Mouse (Mus musculus) embryo, embryonic 9.5 days (tissue): ENCODE measurements around the gene Fbxl17.
A peak's percentile ranks its signal among the peaks of the same experiment; 100 is the strongest.

Source experiments
- DNase-seq: peaks from one replicate; pipeline ENCODE4 v3.0.0-alpha.2; 2017; ENCODE audit errors: extremely low spot score

Fbxl17 gene

DNA sequence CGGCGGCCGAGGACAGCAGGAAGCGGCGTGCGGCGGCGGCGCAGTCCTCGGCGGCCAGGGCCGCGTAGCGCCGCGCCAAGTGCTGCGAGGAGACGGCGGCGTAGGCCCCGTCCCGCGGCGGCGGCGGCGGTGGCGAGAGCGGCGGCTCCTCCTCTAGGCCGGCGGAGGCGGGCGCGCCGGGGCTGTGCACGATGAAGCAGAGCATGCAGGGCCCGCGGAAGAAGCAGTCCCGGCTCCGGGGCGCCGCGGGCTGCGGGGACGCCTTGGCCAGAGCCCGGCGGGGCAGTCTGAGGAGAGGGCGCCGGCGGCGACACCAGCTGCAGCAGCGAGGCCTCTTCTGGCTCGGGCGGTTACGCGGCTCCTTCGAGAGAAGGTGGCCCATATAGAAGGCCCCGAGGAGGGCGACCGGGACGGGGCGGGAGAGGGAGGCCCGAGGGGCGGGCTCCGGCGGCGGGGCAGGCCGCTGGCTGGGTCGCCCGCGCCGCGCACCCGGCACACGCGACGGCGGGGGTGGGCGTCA lies at the start of gene Fbxl17:
TSS of gene Fbxl17 (minus strand) at position 382 of the 520 bp plus-strand sequence.
- DNase-seq = peak; percentile 74

DNA sequence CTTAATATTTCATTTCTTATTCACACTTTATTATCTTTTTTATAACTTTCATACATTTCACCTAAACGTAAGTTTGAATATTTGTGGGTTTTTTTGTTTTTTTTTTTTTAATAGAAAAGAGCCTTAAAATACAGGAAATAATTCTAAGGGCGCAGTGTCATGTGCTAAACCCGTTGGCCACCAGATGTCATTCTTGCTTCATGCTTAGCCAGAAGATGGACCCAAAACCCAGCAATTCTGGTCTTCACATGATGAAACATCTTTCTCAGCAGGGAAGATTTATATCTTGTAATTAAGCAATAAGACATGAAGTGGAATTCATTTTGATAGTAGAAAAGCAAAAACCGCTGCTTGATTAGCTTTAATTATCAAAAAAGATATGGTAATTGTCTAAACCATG lies 47.6 kb upstream of the Fbxl17 start:
- DNase-seq = no peak

DNA sequence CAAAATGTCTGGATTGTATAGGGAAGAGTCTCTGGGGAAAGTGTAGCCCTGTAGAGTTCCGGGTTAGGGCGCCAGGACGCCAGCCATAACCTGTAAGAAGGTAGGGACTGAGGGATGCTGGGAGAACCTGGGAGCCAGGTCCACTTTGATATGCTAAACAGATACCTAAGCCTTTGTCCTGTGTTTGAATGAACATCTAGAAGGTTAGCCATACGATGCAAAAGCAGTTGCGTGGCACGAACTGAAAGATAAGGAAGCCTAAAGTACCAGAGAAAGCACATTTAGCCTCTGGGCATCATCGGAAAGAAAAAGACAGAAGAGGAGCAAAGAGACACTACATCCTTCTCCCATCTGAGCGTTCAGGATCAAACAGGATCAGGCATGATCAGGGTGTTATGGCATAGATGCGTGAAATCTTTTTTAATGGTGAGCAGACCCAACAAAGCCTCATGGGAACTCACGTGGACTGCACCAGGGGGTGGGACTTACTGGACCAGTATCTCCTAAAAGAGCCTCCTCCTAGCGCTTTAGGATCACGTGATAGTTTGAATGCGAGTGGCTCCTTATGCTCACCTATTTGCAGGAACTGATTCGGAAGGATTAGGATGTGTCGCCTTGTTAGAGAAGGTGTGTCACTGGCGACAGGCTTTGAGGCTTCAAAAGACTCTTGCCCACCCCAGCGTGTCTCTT lies 34.9 kb upstream of the Fbxl17 start:
- DNase-seq = no peak

DNA sequence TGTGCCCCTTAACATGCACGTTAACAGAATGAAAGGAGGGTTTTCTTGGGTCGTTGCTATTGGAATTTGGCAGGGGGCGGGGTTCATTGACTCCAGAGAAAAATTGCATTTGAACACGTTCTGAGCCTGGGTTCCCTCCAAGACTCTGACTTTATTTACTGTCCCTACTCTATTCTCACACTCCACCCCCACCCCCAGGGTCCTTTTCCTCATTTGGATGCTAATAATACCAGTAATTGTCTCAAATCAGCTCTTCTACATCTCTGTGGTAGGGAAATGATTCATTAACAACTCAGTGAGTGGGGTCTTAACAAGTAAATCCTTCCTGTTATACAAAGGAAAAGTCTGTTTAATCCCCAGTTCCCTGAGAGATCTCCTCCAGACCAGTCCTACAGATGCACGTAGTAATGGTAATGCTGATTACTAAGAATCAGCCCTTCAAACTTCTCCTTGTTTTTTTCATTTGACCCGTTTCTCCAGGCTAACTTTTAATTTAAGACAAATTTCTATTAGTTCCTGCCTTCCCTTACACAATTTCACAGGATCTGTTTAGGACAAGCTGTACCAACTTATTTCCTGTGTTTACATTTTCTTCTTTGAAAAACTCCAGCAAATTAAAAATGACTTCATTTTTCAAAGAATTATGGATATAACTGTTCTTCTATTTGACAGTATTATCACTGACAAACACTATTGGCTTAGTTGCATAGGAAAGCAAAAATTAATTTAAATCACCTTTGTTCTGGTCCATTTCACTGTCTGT lies 33.4 kb upstream of the Fbxl17 start:
- no peak for DNase-seq

DNA sequence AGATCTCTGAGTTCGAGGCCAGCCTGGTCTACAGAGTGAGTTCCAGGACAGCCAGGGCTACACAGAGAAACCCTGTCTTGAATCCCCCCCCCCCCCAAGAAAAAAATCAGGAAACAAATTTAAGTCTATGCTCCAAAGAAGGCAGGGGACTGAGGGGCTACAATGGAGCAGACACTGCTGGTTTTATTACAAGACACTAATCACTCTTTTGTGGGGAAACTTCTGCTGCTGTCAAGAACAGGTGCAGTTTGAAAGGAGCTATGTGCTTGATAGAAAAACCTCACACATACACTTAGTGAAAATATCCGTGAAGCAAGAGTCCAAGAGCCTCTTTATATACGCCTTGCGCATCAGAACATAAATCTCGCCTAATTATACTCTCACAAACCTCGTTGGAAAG lies 29.7 kb upstream of the Fbxl17 start:
- DNase-seq = no peak

DNA sequence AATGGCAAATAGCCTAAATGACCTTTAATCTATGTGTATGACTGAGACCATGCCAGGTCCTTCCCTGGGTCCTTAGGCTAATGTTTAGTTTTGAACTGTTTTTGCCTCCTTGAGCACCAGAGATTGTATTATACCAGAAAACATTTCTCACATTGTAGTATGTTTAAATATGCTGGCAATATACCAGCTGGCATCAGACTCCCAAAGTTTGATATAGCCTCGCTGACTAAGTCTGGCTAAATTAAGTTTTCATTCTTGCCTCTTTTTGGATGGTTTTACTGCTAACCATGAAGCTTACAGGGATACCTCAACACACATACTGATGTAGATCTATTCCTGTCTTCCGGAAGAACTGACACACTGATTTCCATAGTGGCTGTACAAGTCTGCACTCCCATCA lies 20.9 kb upstream of the Fbxl17 start:
- no peak for DNase-seq

DNA sequence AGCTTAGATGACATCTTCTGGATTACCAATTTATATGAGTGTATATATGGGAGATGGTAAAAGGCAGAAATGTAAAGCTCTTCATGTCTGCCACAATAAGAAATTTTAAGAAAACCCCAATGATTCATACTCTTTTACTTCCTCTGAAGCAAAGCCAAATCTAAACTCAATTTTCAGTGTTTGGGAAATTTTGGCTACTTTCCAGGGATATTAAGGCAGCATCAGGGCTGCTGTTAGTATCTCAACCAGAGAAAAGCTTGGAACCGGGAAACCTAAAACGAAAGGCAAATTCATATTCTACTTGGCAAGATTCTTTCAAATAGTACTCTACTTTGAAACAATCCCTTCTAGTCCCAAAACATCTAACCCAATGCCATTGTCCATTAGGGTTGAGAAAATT lies 10.6 kb upstream of the Fbxl17 start:
- no peak for DNase-seq

DNA sequence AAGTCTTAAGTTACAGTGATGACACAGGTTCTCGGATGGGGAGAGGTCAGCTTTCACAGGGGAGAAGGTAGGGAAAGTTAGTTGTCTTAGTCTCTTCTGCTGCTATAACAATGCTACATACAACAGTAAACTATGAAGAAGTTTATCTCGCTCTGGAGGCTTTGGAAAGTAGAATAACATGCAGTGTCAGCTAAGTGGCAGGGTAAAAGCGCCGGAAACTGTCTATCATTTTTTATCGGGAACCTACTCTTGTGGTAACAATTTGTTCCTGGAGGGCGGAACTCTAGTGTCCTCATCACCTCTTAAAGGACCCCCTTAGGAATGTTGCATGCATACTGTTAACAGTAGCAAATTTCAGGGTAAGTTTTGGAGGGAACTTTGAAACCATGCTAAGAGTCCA lies 1.3 kb upstream of the Fbxl17 start:
- no peak for DNase-seq

DNA sequence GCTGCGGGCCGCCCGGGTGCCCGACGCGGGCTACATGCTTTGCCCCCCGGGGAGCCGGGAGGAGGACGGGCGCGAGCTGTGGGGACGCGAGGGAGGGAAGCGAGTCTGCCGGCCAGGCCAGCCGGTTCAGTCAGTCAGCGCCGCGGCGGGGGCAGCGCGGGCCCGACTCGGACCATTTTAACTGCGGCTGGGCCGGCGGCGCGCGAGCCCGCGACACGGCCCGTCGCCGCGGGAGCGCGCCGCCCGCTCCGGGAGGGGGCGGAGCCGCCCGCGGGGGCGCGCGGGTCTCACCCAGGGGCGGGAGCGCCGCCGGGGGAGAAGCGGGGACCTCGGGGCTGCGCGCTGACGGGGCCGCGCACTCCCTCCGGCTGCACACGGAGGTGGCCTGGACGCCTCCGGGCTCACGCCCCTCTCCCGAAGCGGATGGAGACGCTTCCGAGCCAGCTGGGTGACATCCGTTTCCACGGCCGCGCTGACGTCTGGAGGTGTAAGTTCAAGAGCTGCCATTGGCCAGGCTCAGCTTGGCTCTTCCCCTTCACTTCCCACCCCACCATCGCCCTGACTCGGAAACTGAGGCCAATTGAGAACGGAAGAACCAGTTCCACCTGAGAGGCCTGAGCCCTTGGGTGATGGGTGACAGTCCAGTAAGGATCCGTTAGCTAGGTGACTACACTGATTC lies 478 bp upstream of the Fbxl17 start:
- DNase-seq = peak; percentile 84

DNA sequence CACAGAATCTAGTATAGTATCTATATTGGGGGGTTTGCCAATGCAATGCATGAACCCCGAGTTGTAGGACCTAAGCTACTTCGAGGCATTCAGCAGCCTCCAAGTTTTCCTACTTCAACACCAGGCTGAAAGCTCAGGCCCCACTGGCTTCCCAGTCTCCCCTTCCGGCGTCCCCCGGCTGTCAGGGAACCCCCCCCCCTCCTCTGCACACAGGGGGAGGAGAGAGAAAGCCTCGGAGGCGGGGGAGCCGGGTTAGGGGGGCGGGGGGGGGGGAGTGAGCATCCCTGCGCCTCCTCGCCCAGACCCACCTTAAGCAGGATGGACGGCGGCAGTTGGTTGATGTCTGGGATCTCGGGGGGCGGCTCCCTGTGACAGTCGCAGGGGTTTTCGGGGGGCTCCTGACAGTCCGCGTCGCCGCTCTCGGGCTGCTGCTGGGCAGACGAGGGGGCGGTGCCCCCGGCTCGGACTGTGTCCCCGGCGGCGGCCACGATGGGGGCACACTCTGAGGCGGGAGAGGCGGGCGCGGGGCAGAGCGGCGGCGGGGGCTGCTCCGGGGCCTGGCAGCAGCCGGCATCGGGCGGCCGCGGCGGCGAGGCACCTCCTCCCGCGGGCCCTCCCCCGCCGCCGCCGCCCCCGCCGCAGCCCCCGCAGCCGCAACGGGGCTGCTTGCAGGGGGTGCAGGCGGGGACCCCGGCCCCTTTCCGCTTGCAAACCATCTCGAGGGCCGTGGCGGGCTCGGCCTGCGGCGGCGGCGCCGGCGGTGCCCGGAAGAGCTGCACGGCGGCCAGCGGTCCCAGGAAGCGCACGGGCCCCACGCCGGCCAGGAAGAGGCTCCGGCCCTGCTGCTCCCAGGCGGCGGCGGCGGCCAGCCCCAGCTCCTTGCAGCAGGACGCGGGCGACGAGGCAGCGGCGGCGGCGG lies 841 bp downstream of the Fbxl17 start:
- DNase-seq = peak; percentile 74

DNA sequence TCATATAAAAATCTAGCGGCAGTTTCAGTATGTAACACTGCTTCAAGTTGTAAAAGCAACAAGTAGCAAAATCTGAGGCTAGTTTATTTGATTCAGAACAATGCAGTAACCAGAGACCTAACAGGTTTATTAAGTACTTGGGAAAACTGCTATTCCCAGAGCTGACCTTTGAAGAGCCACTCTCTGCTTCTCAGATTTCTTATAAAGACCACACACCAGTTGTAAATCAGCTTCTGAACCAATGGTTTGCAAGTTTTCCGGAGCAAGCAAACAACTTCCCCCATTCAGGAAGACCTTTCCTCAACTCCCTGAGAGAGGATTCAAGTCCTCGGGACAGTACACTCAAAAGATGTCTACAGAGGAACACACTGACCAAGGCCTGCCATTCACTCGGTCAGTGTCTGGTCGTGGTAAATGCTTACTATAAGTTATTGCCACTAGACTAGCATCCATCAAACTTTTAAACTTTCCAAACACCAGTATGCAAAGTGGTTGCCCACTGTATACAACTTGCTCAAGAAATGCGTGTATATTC lies 1.6 kb downstream of the Fbxl17 start:
- peak; percentile 31 for DNase-seq

DNA sequence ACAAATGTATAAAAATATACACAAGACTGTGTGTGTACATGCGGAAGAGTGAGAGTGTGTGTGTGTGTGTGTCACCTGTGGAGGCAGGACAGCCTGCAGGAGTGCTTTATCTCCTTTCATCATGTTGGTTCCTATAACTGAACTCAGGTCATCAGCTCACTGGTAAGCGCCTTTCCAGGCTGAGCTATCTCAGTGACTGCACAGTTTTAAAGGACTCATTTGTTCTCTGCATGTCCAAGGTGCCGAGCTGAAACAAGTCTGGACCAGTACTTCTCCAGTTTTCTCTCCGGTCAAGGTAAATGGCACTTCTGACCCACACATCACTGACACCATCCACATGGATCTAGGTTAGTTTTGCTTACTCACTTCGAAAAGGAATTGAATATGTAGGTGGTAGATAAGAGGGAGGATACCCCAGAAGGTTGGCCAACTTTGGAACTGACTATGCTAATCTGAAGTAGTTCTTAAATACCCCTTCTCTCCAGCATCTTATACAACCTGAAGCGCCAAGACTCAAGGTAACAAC lies 2.5 kb downstream of the Fbxl17 start:
- no peak for DNase-seq

DNA sequence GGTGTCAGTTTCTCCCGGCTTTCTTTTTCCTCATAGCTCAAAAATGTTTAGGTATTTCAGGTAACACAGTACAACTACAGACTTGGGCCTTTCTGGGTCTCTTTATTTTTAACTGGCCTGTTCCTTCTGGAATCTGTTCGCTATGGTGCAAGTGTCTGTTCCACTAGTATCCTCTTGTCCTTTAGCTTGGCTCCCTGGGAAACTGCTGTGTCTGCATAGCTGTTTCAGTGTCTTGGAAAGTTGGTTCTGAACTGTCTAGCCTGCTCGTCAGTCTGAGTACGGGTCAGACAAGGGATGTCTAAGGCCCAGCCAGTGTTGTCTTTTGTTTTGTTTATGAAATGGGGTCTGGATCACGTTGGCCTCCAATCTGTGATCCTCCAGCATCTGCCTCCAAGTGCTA lies 3.7 kb downstream of the Fbxl17 start:
- DNase-seq = no peak

DNA sequence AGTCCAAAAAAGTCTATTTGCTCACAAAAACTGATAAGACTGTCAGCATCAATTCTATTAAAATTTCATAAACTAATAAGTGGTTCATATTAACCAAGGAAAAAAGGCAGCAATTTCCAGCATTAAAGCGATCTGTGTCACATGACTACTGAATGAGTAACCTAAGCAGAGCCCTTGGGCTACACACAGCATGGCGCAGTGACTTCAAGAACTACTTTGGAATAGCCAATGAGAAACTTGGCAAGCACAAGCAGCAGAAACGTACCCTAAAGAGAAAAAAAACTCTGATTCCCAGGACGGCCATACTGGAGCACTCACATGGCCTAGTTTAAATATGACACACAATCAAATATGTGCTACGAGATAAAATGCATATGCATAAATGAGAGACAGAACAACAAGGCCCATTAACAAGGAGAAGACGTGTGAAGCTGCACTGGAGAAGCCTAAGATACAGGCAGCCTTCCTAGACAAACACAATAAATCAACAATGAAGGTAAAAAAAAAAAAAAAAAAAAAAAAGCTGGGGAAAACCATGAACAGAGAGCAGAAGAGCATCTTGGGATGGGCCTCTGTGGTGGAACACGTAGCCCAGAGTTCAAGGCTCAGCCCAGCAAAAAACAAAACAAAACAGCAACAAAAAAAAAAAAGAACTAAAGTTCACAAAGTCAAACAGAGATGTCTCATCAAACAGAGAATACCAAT lies 5.8 kb downstream of the Fbxl17 start:
- no peak for DNase-seq

DNA sequence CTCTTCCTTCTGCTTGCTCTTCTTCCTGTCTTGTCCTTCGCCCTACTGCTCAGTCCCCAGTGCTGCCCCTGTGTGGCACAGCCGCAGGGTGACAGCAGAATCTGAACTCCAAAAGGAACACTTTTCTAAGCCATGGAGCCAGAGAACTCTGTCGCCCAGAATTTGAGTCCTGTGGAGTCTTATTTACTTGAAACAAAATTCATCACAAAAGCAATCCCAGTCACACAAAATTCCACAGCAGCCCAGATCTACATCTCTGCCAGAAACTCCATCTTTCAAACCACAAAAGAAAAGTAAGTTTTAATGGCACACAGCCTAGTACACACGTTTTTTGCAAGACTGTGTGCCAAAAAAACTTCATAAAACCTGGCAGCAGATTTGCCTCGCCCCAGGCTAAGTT lies 6.5 kb downstream of the Fbxl17 start:
- DNase-seq = no peak

DNA sequence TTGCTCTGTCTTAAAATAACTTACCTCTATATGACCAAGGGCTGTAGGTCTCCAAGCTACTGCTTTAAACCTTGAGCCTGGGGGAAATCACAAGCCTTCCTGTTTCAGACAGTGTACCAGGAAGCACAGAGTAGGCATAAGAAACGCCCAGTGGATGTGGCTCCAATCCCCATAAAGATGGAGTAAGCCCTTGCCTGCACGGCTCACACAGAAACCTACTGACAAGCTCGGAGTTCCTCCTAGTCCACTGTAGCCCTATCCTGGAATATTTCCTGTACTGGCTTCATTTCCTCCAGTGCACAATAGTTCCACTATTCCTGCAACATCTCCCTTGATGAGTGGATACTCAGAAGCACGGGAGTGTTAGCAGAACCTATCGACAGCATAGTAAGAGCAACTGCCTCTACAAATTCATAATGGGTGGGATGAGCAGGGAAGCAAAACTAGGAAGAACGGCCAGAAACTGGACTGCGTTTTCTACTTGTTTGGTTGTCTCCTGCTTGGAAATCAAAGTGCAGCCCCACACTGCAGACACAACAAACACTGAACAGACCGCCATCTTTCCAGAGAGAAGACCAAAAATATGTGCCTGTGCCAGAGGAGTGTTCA lies 7.0 kb downstream of the Fbxl17 start:
- DNase-seq = no peak

DNA sequence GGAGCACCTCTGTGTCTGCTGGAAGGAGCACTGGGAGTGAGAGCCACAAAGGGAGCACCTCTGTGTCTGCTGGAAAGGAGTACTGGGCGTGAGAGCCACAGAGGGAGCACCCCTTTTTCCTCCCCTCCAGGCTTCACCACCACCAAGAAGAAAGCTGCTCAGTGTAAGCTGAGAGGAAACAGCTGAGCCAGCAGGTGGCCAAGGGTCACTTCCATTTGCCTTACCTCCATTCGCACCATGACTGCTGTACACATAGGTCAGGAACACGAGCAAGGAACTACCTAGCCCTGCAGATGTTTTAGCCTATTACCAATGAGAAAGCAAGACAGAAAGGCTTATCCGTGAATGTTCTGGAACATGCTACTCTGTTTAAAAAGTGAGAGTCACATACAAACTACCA lies 10.3 kb downstream of the Fbxl17 start:
- no peak for DNase-seq

DNA sequence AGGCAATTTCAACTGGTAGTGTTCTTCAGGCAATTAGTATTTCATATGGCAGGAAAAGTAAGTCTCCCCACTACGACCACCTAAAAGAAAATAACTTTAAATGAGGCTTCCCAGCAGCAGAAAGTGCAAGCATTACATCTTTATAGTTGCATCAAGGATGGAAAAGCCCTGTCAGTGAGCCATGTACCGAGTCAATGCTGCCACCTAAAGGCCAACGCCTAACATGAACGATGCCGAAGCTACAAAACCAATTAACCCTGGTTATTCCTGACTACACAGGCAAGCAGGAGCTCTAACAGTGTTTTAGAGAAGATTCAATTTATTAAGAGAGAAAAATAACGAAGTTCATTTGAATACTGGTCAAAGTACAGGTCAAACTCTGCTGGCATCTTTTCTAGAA lies 32.0 kb downstream of the Fbxl17 start:
- peak; percentile 64 for DNase-seq

DNA sequence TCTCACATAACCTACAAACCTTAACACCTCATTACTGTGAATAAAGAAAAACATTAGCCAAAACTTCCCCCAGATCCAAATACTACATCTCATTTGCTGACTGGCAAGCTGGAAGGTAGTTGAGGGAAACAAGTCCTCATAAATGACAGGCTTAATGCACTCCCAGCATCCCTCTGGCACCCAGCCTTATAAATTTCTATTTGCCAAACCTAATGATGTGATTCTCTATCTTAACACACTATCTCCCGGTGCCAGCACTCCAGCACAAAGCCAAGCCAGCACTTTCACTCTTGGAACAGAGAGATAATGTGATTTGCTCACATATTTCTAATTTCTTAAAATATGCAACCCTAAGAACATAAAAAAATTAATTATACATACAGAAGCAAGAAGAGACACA lies 34.6 kb downstream of the Fbxl17 start:
- DNase-seq = no peak

DNA sequence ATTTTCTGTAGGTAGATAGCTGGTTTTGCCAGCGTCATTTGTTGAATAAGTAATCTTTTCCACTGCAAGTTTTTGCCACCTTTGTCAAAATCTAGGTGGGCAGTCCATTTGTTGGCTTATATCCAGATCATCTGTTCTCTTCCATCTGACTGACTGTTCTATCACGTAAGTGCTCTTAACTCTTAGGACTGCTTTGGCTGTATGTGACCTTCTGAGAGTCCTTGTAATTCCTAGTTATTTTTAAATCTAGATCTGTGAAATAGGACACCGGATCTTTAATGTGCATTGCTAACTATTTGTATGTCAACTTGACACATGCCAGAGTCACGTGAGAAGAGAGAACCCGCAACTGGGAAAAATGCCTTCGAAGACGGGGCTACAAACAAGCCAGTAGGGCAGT lies 37.3 kb downstream of the Fbxl17 start:
- no peak for DNase-seq
